Mouse (Mus musculus): ENCODE data around the gene Rnf225. TPM values are rescaled to one million over a fixed set of nuclear protein-coding genes. Genes with fewer than 3 reads are reported as not detected.
"Not testable (repeated sequence)": the region's sequence is repeated elsewhere in the genome, so short reads cannot be mapped to it uniquely, and the experiment has no call there.

Gene Rnf225
- polyA plus RNA-seq, 1 experiment from 2014 or later = 0.46 TPM

GRCm38 (mm10) chr7:12926316-12926715, 900 bp upstream of the Rnf225 start:
- Histone ChIP-seq H3K4me1 (ENCODE audit: insufficient read depth, low read length) (peaks cover 22% of the 10 kb centered on the region), H3K4me2 (replicated peaks; ENCODE audit: low read depth, low read length) (no peak overlapping the region), H3K36me3 (ENCODE audit: insufficient read depth, low read length) (peaks cover 40% of the 10 kb centered on the region), H3K9ac (replicated peaks; ENCODE audit: low read length) (no peak overlapping the region), H3K27ac (ENCODE audit: low read length) (no peak overlapping the region), H3K9me3 (ENCODE audit: low read length) (no peaks in the 10 kb centered on the region), H3K4me3 (ENCODE audit: low read length) (no peak overlapping the region), H3K27me3 (ENCODE audit: insufficient read depth, low read length) (no peaks in the 10 kb centered on the region)
- 83% methylated on average over 7 of the region's 7 CpGs for WGBS
- no peak for ATAC-seq (ENCODE audit: low FRiP score, low TSS enrichment)

DNA sequence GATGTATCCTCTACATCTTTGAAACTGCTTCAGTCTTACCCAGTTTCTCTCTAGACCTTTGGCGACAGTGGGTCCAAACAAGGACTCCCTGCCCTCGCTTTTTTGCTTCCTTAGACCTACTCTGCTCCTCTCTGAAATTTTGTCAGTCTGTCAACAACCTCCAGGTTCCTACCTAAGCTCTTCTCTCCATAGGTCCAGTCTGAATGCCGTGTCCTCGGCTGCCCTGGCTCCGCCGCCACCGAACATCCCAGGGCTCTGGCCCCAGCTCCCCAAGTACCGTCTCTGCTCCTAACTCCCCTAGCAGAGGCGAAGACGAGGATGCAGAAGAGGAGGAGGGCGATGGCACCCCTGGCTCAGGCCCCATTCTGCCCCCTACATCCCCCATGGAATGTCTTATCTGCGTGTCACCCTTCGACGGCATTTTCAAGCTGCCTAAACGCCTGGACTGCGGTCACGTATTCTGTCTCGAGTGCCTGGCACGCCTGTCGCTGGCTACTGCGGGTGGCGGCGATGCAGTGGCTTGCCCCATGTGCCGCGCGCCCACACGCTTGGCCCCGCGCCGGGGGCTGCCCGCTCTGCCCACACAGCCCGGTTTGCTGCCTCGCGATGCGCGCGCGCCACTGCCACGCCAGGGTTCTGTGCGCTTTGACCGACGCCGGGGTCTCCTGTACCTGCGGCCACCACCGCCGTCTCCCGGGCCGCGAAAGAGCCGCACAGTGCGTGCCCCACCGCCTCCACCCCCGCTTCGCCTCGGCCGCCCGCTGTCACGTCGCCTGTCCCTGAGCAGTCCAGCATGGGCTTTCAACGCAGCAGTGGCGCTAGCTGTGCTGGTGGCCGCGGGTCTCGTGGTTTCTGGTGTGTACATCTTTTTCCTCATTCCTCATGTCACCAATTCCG, 725 bp downstream of the Rnf225 start:
- H3K27me3 ChIP-seq (ENCODE audit: insufficient read depth, low read length) = no peaks in the 10 kb centered on the region
- ATAC-seq (ENCODE audit: low FRiP score, low TSS enrichment) = peak; percentile 71; the same call in 1 of the 2 replicates
- H3K36me3 ChIP-seq (ENCODE audit: insufficient read depth, low read length) = peaks cover 40% of the 10 kb centered on the region
- peaks cover 19% of the 10 kb centered on the region for H3K4me1 ChIP-seq (ENCODE audit: insufficient read depth, low read length)
- peak overlapping the region; percentile 40 for H3K4me3 ChIP-seq (ENCODE audit: low read length)
- no peak overlapping the region for H3K27ac ChIP-seq (ENCODE audit: low read length)
- no peaks in the 10 kb centered on the region for H3K9me3 ChIP-seq (ENCODE audit: low read length)
- peak overlapping the region; percentile 71 for H3K4me2 ChIP-seq (replicated peaks; ENCODE audit: low read depth, low read length)
- H3K9ac ChIP-seq (replicated peaks; ENCODE audit: low read length) = peak overlapping the region; percentile 61
- 3% methylated on average over 65 of the region's 65 CpGs for WGBS

GRCm38 (mm10) chr7:12933615-12934140, 6.5 kb downstream of the Rnf225 start:
- Histone ChIP-seq H3K27ac (ENCODE audit: low read length) (no peak overlapping the region), H3K9me3 (ENCODE audit: low read length) (no peaks in the 10 kb centered on the region), H3K27me3 (ENCODE audit: insufficient read depth, low read length) (no peaks in the 10 kb centered on the region), H3K4me2 (replicated peaks; ENCODE audit: low read depth, low read length) (no peak overlapping the region), H3K36me3 (ENCODE audit: insufficient read depth, low read length) (no peaks in the 10 kb centered on the region), H3K4me3 (ENCODE audit: low read length) (no peak overlapping the region), H3K4me1 (ENCODE audit: insufficient read depth, low read length) (no peaks in the 10 kb centered on the region), H3K9ac (replicated peaks; ENCODE audit: low read length) (no peak overlapping the region)
- ATAC-seq (ENCODE audit: low FRiP score, low TSS enrichment) = no peak
- WGBS = 70% methylated on average over 4 of the region's 4 CpGs

DNA sequence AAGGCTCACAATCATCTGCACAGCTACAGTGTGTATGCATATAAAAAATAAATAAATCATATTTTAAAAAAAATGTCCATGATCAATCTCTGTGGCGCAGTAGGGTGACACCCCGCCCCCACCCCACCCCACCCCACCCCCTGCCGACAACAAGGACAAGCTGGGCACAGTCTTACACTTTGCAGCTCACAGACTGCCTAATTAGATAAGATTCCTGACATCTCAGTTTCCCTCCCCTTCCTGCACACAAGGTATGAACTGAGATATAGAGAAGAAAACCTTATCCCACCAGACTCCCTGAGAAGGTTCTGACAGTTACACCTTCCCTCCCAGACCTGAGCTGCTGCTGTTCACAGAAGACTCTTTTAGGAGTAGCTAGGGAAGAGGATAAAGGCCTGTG, 7.6 kb downstream of the Rnf225 start:
- Histone ChIP-seq H3K9ac (replicated peaks; ENCODE audit: low read length) (no peak overlapping the region), H3K27me3 (ENCODE audit: insufficient read depth, low read length) (no peaks in the 10 kb centered on the region), H3K4me1 (ENCODE audit: insufficient read depth, low read length) (no peaks in the 10 kb centered on the region), H3K4me3 (ENCODE audit: low read length) (no peak overlapping the region), H3K9me3 (ENCODE audit: low read length) (no peaks in the 10 kb centered on the region), H3K4me2 (replicated peaks; ENCODE audit: low read depth, low read length) (no peak overlapping the region), H3K27ac (ENCODE audit: low read length) (no peak overlapping the region), H3K36me3 (ENCODE audit: insufficient read depth, low read length) (no peaks in the 10 kb centered on the region)
- WGBS = 75% methylated on average over 3 of the region's 3 CpGs
- no peak for ATAC-seq (ENCODE audit: low FRiP score, low TSS enrichment)

GRCm38 (mm10) chr7:12937254-12937803, 10.1 kb downstream of the Rnf225 start:
- 77% methylated on average over 3 of the region's 4 CpGs for WGBS
- H3K27ac ChIP-seq (ENCODE audit: low read length); H3K4me1 ChIP-seq (ENCODE audit: insufficient read depth, low read length); H3K9ac ChIP-seq (replicated peaks; ENCODE audit: low read length); H3K9me3 ChIP-seq (ENCODE audit: low read length); H3K36me3 ChIP-seq (ENCODE audit: insufficient read depth, low read length); H3K4me3 ChIP-seq (ENCODE audit: low read length); ATAC-seq (ENCODE audit: low FRiP score, low TSS enrichment); H3K27me3 ChIP-seq (ENCODE audit: insufficient read depth, low read length); H3K4me2 ChIP-seq (replicated peaks; ENCODE audit: low read depth, low read length): not testable (repeated sequence)

GRCm38 (mm10) chr7:12940599-12940998, 13.4 kb downstream of the Rnf225 start:
- H3K27me3 ChIP-seq (ENCODE audit: insufficient read depth, low read length) = no peaks in the 10 kb centered on the region
- H3K36me3 ChIP-seq (ENCODE audit: insufficient read depth, low read length) = no peaks in the 10 kb centered on the region
- 84% methylated on average over 4 of the region's 4 CpGs for WGBS
- no peak overlapping the region for H3K4me3 ChIP-seq (ENCODE audit: low read length)
- no peak overlapping the region for H3K9ac ChIP-seq (replicated peaks; ENCODE audit: low read length)
- no peaks in the 10 kb centered on the region for H3K9me3 ChIP-seq (ENCODE audit: low read length)
- H3K27ac ChIP-seq (ENCODE audit: low read length) = no peak overlapping the region
- no peaks in the 10 kb centered on the region for H3K4me1 ChIP-seq (ENCODE audit: insufficient read depth, low read length)
- no peak for ATAC-seq (ENCODE audit: low FRiP score, low TSS enrichment)
- H3K4me2 ChIP-seq (replicated peaks; ENCODE audit: low read depth, low read length) = no peak overlapping the region

GRCm38 (mm10) chr7:12943488-12943887, 16.3 kb downstream of the Rnf225 start:
- H3K4me1 ChIP-seq (ENCODE audit: insufficient read depth, low read length) = no peaks in the 10 kb centered on the region

GRCm38 (mm10) chr7:12949032-12949871, 22.0 kb downstream of the Rnf225 start:
- WGBS = 6% methylated on average over 35 of the region's 35 CpGs
- Histone ChIP-seq H3K36me3 (ENCODE audit: insufficient read depth, low read length) (no peaks in the 10 kb centered on the region), H3K4me2 (replicated peaks; ENCODE audit: low read depth, low read length) (peak overlapping the region; percentile 94), H3K9ac (replicated peaks; ENCODE audit: low read length) (peak overlapping the region; percentile 80), H3K4me1 (ENCODE audit: insufficient read depth, low read length) (peaks cover 9% of the 10 kb centered on the region), H3K27ac (ENCODE audit: low read length) (peak overlapping the region; percentile 84), H3K27me3 (ENCODE audit: insufficient read depth, low read length) (no peaks in the 10 kb centered on the region), H3K4me3 (ENCODE audit: low read length) (peak overlapping the region; percentile 61), H3K9me3 (ENCODE audit: low read length) (no peaks in the 10 kb centered on the region)
- peak; percentile 98 for ATAC-seq (ENCODE audit: low FRiP score, low TSS enrichment)

More at GRCm38 (mm10) chr7:12943488-12943887, 16.3 kb downstream of the Rnf225 start:
- no peak for ATAC-seq (ENCODE audit: low FRiP score, low TSS enrichment)
- no peak overlapping the region for H3K9ac ChIP-seq (replicated peaks; ENCODE audit: low read length)
- H3K9me3 ChIP-seq (ENCODE audit: low read length) = no peaks in the 10 kb centered on the region
- H3K4me2 ChIP-seq (replicated peaks; ENCODE audit: low read depth, low read length) = no peak overlapping the region
- no peaks in the 10 kb centered on the region for H3K27me3 ChIP-seq (ENCODE audit: insufficient read depth, low read length)
- no peak overlapping the region for H3K4me3 ChIP-seq (ENCODE audit: low read length)
- H3K36me3 ChIP-seq (ENCODE audit: insufficient read depth, low read length) = no peaks in the 10 kb centered on the region
- no peak overlapping the region for H3K27ac ChIP-seq (ENCODE audit: low read length)

DNA sequence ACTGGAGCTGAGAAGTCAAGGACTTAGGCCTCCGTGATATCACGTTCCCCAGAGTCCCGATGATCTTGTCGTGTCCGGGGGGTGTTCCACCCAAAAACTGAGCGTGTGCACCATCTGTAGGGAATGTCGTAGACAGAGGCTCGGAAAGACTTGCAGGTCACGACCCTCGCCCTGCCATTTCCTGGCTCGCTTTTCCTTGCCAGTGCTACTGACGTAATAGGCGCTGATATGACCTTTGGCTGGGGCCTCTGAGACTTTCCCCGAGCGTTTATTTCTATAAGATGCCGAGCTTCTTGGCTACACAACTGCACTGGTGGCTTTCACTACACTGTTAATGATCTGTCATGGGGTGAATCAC, 22.6 kb downstream of the Rnf225 start:
- H3K4me3 ChIP-seq (ENCODE audit: low read length) = peak overlapping the region; percentile 61
- H3K4me1 ChIP-seq (ENCODE audit: insufficient read depth, low read length) = peaks cover 9% of the 10 kb centered on the region
- H3K27ac ChIP-seq (ENCODE audit: low read length) = peak overlapping the region; percentile 84
- peak overlapping the region; percentile 94 for H3K4me2 ChIP-seq (replicated peaks; ENCODE audit: low read depth, low read length)
- H3K9ac ChIP-seq (replicated peaks; ENCODE audit: low read length) = peak overlapping the region; percentile 80
- WGBS = 3% methylated on average over 16 of the region's 16 CpGs
- H3K9me3 ChIP-seq (ENCODE audit: low read length) = no peaks in the 10 kb centered on the region
- peak; percentile 5; the same call in 1 of the 2 replicates for ATAC-seq (ENCODE audit: low FRiP score, low TSS enrichment)
- H3K27me3 ChIP-seq (ENCODE audit: insufficient read depth, low read length) = no peaks in the 10 kb centered on the region
- H3K36me3 ChIP-seq (ENCODE audit: insufficient read depth, low read length) = no peaks in the 10 kb centered on the region
